Mouse (Mus musculus) forebrain, postnatal 0 days (tissue): ENCODE measurements around the gene Hdac4. TPM values are rescaled to one million over a fixed set of nuclear protein-coding genes. Genes with fewer than 3 reads are reported as not detected.

Source experiments
- ATAC-seq: fragments of 200-750 bp; cut with Nextera tagmentation; 2 replicates; pipeline ENCODE4 v1.8.0; 2017; ENCODE audit warnings: mild to moderate bottlenecking, moderate library complexity
- DNase-seq: peaks from one replicate; pipeline ENCODE4 v3.0.0-alpha.2; 2015
- H3K27ac ChIP-seq: fragments of 300-500 bp; sonication (generic); 2 replicates; pipeline ENCODE4 v1.5.1; 2014; ENCODE audit warnings: low read depth, mild to moderate bottlenecking, antibody characterized with exemption, low read length, moderate library complexity, mixed read lengths
- H3K27me3 ChIP-seq: fragments of 300-500 bp; sonication (generic); 2 replicates; pipeline ENCODE4 v1.6.1; 2014; ENCODE audit warnings: mild to moderate bottlenecking, low read length, mixed read lengths; ENCODE audit not compliant: insufficient read depth
- H3K36me3 ChIP-seq: fragments of 300-500 bp; sonication (generic); 2 replicates; pipeline ENCODE4 v1.6.1; 2014; ENCODE audit warnings: mild to moderate bottlenecking, moderate library complexity; ENCODE audit not compliant: insufficient read depth
- H3K4me1 ChIP-seq: fragments of 300-500 bp; sonication (generic); 2 replicates; pipeline ENCODE4 v1.6.1; 2014; ENCODE audit warnings: antibody characterized with exemption; ENCODE audit not compliant: insufficient read depth
- H3K4me2 ChIP-seq: fragments of 300-500 bp; sonication (generic); 2 replicates; pipeline ENCODE4 v1.6.1; 2014; ENCODE audit warnings: low read depth, mild to moderate bottlenecking, moderate library complexity
- H3K4me3 ChIP-seq: fragments of 300-500 bp; sonication (generic); 2 replicates; pipeline ENCODE4 v1.5.1; 2014; ENCODE audit warnings: low read depth, low read length, mixed read lengths
- H3K9ac ChIP-seq: fragments of 300-500 bp; sonication (generic); 2 replicates; pipeline ENCODE4 v1.6.1; 2014; ENCODE audit warnings: mild to moderate bottlenecking
- H3K9me3 ChIP-seq: fragments of 300-500 bp; sonication (generic); 2 replicates; pipeline ENCODE4 v1.6.1; 2016; ENCODE audit warnings: low read length
- CTCF ChIP-seq: sonication (generic); IDR thresholded peaks from 2 replicates; pipeline ENCODE4 v1.5.1; 2016; ENCODE audit warnings: antibody characterized with exemption, control low read depth, low read depth
- WGBS: fragments of 180-500 bp; shearing (Covaris S2); extraction: QIAGEN DNeasy Blood & Tissue Kit; methylation state at CpG from one replicate; pipeline ENCODE4 v1.1.7; 2014; 5-methylcytosine and 5-hydroxymethylcytosine counted together
- polyA plus RNA-seq: library from polyadenylated mRNA; unstranded; fragments of >200 nt; fragmentation: Nextera tagmentation; extraction: Ambion mirVana; gene quantifications from 2 replicates; pipeline ENCODE4 v1.2.1, GENCODE M21; 2015
- total RNA-seq: library from RNA; depleted of rRNA; stranded (reverse); fragments of >200 nt; gene quantifications from 2 replicates; pipeline ENCODE4 v1.2.3, GENCODE M21; 2014

Hdac4 gene
- total and polyA plus RNA-seq, 2 experiments from 2014 or later = 21.3 to 57.0 TPM

DNA sequence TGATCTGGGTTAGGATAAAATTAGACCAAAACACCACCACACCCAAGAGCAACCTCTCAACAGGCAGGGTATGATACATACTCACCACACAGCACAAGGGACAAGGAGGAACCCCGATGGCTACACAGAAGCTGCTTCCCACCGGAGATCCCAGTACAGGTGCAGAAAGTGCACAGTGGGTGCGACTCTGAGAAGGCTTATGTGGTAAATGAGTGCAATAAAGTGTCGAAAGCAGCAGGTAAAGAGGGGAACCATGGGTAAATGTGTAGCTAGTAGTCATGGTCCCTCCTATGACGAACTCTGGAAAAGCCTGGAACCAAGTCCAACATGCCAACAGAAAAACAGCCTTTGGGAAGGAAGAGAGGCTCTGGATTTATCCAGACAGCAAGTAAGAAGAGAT lies 77.9 kb downstream of the Hdac4 start:
- DNase-seq = no peak
- Histone ChIP-seq H3K27me3 (no peaks in the 10 kb centered on the region), H3K36me3 (no peaks in the 10 kb centered on the region), H3K9ac (no peak overlapping the region), H3K4me2 (no peak overlapping the region), H3K9me3 (no peaks in the 10 kb centered on the region), H3K4me1 (no peaks in the 10 kb centered on the region), H3K4me3 (no peak overlapping the region), H3K27ac (no peak overlapping the region)
- 92% methylated on average over 5 of the region's 5 CpGs for WGBS
- no peak for ATAC-seq
- TF ChIP-seq CTCF = no peak

DNA sequence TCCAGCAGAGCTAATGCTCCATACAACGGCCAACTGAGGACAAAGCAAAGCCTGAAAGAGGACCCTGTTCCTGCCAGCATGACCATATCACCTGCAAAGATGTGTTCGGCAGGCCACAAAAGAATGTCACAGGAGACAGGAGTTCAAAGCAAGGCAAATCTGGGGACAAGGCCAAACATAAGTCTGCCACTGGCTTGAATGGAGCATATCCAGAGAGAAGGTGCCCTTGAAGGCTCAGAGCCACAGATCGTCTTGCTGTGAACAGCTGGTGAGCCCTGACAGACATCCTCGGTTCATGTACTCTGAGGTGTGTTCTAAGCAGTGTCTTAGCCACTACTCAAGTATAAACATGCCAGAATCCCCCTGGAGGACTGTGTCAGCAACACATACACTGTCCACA lies 79.3 kb downstream of the Hdac4 start:
- Histone ChIP-seq H3K4me3 (no peak overlapping the region), H3K27me3 (no peaks in the 10 kb centered on the region), H3K9ac (no peak overlapping the region), H3K27ac (no peak overlapping the region), H3K36me3 (no peaks in the 10 kb centered on the region), H3K4me2 (no peak overlapping the region), H3K4me1 (no peaks in the 10 kb centered on the region), H3K9me3 (no peaks in the 10 kb centered on the region)
- ATAC-seq = no peak
- TF ChIP-seq CTCF = no peak
- WGBS = 65% methylated on average over 4 of the region's 4 CpGs
- DNase-seq = no peak

DNA sequence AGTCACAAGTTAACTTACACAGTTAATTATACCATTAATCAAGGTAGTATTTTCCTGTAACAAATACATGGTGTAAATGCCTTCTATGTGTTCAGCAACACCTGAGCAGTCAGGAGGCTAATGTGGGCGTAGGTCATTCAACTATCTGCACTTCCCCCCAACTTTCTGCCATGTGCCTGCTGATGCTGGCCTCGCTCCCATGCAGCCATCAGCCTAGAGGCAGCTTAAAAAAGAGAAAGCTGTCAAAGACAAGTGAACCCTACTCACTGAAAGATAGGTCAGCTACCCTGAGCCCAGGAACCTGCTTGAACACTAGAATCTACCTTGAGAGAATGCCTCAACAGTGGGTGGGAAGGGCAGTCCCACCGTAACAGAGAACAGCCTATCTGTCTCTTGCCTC lies 81.4 kb downstream of the Hdac4 start:
- Histone ChIP-seq H3K4me1 (no peaks in the 10 kb centered on the region), H3K9me3 (no peaks in the 10 kb centered on the region), H3K27me3 (no peaks in the 10 kb centered on the region), H3K9ac (no peak overlapping the region), H3K36me3 (no peaks in the 10 kb centered on the region), H3K4me2 (no peak overlapping the region), H3K4me3 (no peak overlapping the region), H3K27ac (no peak overlapping the region)
- TF ChIP-seq CTCF = no peak
- 87% methylated on average over 3 of the region's 3 CpGs for WGBS
- no peak for DNase-seq
- ATAC-seq = no peak

DNA sequence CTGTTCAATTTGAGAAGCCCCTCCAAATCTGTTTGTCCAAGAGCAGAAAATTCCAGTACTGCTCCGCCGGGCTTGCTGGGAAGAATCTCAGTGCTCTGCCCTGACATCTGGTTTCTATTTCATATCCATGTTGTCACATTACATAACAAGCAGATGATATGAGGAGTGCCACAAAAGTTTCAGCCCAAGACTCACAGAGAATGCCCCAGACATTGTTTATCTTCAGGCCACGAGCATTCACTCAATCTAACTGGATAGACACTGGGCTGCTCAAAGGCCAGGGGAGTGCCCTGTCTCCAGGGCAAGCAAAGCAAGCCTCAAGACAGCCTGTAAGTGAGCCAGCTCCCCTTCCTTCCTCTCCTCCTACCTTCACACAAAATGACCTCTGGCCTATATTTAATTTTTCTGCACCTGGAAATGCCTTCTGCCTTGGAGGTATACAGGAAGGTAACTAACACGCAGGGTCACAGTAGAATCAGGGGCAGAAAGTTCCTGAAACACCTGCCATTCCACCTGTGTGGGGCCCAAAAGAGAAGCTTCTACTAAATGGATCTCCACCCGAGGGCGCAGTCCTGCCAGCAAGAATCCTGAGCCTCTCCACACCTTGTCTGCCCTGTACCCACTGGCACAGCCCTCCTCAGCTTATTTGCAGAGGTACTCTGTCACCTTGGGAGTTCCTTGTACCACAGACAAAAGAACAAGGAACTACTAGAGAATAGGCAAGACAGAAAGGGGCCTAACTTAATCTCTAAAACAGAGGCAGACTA lies 82.1 kb downstream of the Hdac4 start:
- no peaks in the 10 kb centered on the region for H3K9me3 ChIP-seq
- H3K27me3 ChIP-seq = no peaks in the 10 kb centered on the region
- no peaks in the 10 kb centered on the region for H3K4me1 ChIP-seq
- H3K4me3 ChIP-seq = no peak overlapping the region
- no peak overlapping the region for H3K9ac ChIP-seq
- no peak for TF ChIP-seq CTCF
- DNase-seq (no peak), ATAC-seq (no peak)
- no peak overlapping the region for H3K4me2 ChIP-seq
- no peak overlapping the region for H3K27ac ChIP-seq
- WGBS = 83% methylated on average over 6 of the region's 6 CpGs
- H3K36me3 ChIP-seq = no peaks in the 10 kb centered on the region

DNA sequence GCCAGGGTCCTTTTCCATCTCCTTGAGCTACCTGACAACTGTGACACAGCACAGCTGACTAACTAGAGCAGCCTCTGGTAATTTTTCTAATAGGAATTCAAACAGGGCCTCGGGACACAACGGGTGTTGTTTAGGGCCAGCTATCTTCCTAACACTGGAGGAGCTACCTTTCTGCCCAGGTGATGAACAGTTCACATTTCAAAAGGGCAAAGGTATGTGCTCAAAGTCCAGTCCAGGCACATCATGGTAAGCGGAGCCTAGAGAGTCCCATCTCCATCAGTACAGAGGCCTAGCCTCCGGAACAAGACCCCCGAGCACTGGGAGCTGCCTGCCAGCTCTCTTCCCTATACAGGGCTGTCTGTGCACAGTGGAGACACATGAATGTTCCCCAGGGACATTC lies 82.9 kb downstream of the Hdac4 start:
- no peak for TF ChIP-seq CTCF
- H3K9ac ChIP-seq = no peak overlapping the region

DNA sequence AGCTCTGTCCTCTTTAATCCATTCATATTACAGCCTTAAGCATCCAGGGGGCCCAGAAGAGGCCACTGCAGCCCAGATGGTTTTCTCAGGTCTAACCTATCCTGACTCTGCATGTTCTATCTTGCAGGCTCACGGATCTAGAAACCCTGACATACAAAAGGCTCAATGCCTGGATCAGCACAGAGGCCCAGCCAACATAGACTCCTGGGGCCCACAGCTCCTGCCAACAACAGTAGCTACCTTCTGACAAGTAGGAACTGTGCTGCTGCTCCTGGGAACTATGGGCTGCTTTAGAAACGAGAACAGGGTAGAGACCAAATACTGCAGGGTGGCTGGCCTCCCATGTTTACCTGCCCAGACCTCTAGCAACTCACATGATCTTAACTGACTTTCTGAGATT lies 83.9 kb downstream of the Hdac4 start:
- H3K9me3 ChIP-seq = no peaks in the 10 kb centered on the region
- WGBS = 74% methylated on average over 2 of the region's 2 CpGs
- H3K27me3 ChIP-seq = no peaks in the 10 kb centered on the region
- no peak overlapping the region for H3K4me3 ChIP-seq
- H3K36me3 ChIP-seq = no peaks in the 10 kb centered on the region
- no peak for TF ChIP-seq CTCF
- H3K27ac ChIP-seq = no peak overlapping the region
- H3K4me1 ChIP-seq = no peaks in the 10 kb centered on the region
- no peak overlapping the region for H3K4me2 ChIP-seq
- no peak overlapping the region for H3K9ac ChIP-seq
- DNase-seq (no peak), ATAC-seq (no peak)

More for the DNA sequence above, 82.9 kb downstream of the Hdac4 start:
- Histone ChIP-seq H3K9me3 (no peaks in the 10 kb centered on the region), H3K27me3 (no peaks in the 10 kb centered on the region), H3K4me3 (no peak overlapping the region), H3K4me1 (no peaks in the 10 kb centered on the region), H3K27ac (no peak overlapping the region), H3K4me2 (no peak overlapping the region), H3K36me3 (no peaks in the 10 kb centered on the region)
- WGBS = 92% methylated on average over 5 of the region's 5 CpGs
- ATAC-seq = no peak
- no peak for DNase-seq

DNA sequence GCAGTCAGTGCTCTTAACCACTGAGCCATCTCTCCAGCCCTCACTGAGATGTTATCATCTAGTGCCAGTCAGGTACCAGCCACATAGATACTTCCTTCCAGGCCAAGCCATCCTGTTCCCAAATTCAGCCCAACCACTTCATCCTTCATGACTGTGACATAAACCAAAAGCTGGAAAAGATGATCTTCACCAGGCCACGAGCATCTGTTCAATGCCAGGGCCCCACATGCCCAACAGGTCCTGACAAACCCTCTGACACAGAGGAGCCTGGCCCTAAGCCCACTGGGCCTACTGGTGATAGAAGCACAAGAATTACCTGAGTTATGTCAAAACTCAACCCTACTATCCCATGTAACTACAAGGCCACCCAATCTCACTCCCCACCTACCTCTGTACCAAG lies 84.5 kb downstream of the Hdac4 start:
- no peak for TF ChIP-seq CTCF
- Histone ChIP-seq H3K36me3 (no peaks in the 10 kb centered on the region), H3K4me1 (no peaks in the 10 kb centered on the region), H3K4me2 (no peak overlapping the region), H3K27me3 (no peaks in the 10 kb centered on the region), H3K9me3 (no peaks in the 10 kb centered on the region), H3K4me3 (no peak overlapping the region), H3K9ac (no peak overlapping the region), H3K27ac (no peak overlapping the region)
- no peak for DNase-seq
- 83% methylated on average over 1 of the region's 1 CpGs for WGBS
- no peak for ATAC-seq
